Mouse (Mus musculus) heart, adult 2 months (tissue): ENCODE results near the gene Lrrfip1.

ENCODE experiments used
- CTCF ChIP-seq: fragments of 200-600 bp; IDR thresholded peaks from 2 replicates; pipeline ENCODE4 v1.8.1; 2022; ENCODE audit warnings: antibody characterized with exemption, mild to moderate bottlenecking, moderate library complexity
- EP300 ChIP-seq: fragments of 200-500 bp; IDR thresholded peaks from 2 replicates; pipeline ENCODE4 v1.6.1; 2011; ENCODE audit warnings: low read depth, low read length, control low read depth; ENCODE audit not compliant: insufficient read depth

- TF ChIP-seq EP300 (no peak), CTCF (no peak)
These were observed 86.5 kb downstream of the Lrrfip1 start for GRCm38 (mm10) chr1:91085009-91085408.
